Mouse (Mus musculus): ENCODE results near the gene Gimap4. TPM values are rescaled to one million over a fixed set of nuclear protein-coding genes. Genes with fewer than 3 reads are reported as not detected.

Gimap4 gene
- total RNA-seq, 2 experiments from 2014 or later: 2.7 to 4.5 TPM

Other genes starting within 250 kb of the Gimap4 start
- 1.9 and 7.3 TPM in 2 replicates for gene Zfp467, start 238.7 kb upstream of the Gimap4 start, total RNA-seq (2015; ENCODE audit: low replicate concordance)
- not detected in 2 replicates for gene Zfp467, start 238.7 kb upstream of the Gimap4 start, total RNA-seq (2017; ENCODE audit: low replicate concordance)
- not detected in 2 replicates for gene Sspo, start 236.3 kb upstream of the Gimap4 start, total RNA-seq (2015; ENCODE audit: low replicate concordance)
- not detected in 2 replicates for gene Sspo, start 236.3 kb upstream of the Gimap4 start, total RNA-seq (2017; ENCODE audit: low replicate concordance)
- not detected in 2 replicates for gene Atp6v0e2, start 146.9 kb upstream of the Gimap4 start, total RNA-seq (2015; ENCODE audit: low replicate concordance)
- gene Atp6v0e2, start 146.9 kb upstream of the Gimap4 start, total RNA-seq (2017; ENCODE audit: low replicate concordance): not detected in 2 replicates
- gene Lrrc61, start 129.8 kb upstream of the Gimap4 start, total RNA-seq (2015; ENCODE audit: low replicate concordance): 2.3 and 8.4 TPM in 2 replicates
- gene Lrrc61, start 129.8 kb upstream of the Gimap4 start, total RNA-seq (2017; ENCODE audit: low replicate concordance): 0.94 and 10.3 TPM in 2 replicates
- not detected in 2 replicates for gene Rarres2, start 111.8 kb upstream of the Gimap4 start, total RNA-seq (2015; ENCODE audit: low replicate concordance)
- not detected in 2 replicates for gene Rarres2, start 111.8 kb upstream of the Gimap4 start, total RNA-seq (2017; ENCODE audit: low replicate concordance)
- gene Gm45021, start 94.9 kb upstream of the Gimap4 start, total RNA-seq (2015; ENCODE audit: low replicate concordance): not detected in 2 replicates
- gene Gm45021, start 94.9 kb upstream of the Gimap4 start, total RNA-seq (2017; ENCODE audit: low replicate concordance): not detected in 2 replicates
- gene Repin1, start 90.7 kb upstream of the Gimap4 start, total RNA-seq (2015; ENCODE audit: low replicate concordance): 2.3 TPM in 2 replicates
- 3.9 TPM in 1 of 2 replicates, not detected in the other for gene Repin1, start 90.7 kb upstream of the Gimap4 start, total RNA-seq (2017; ENCODE audit: low replicate concordance)
- not detected in 2 replicates for gene Gm44965, start 90.6 kb upstream of the Gimap4 start, total RNA-seq (2015; ENCODE audit: low replicate concordance)
- gene Gm44965, start 90.6 kb upstream of the Gimap4 start, total RNA-seq (2017; ENCODE audit: low replicate concordance): not detected in 2 replicates
- gene Zfp775, start 82.5 kb upstream of the Gimap4 start, total RNA-seq (2015; ENCODE audit: low replicate concordance): 0.42 TPM in 1 of 2 replicates, not detected in the other
- gene Zfp775, start 82.5 kb upstream of the Gimap4 start, total RNA-seq (2017; ENCODE audit: low replicate concordance): 0.17 and 0.28 TPM in 2 replicates
- not detected in 2 replicates for gene AI854703, start 57.8 kb upstream of the Gimap4 start, total RNA-seq (2015; ENCODE audit: low replicate concordance)
- gene AI854703, start 57.8 kb upstream of the Gimap4 start, total RNA-seq (2017; ENCODE audit: low replicate concordance): not detected in 2 replicates
- gene Gimap8, start 37.3 kb upstream of the Gimap4 start, total RNA-seq (2015; ENCODE audit: low replicate concordance): 1.0 TPM in 1 of 2 replicates, not detected in the other
- gene Gimap8, start 37.3 kb upstream of the Gimap4 start, total RNA-seq (2017; ENCODE audit: low replicate concordance): 0.26 and 2.5 TPM in 2 replicates
- gene Gimap9, start 8.4 kb upstream of the Gimap4 start, total RNA-seq (2015; ENCODE audit: low replicate concordance): 6.3 and 12.1 TPM in 2 replicates
- gene Gimap9, start 8.4 kb upstream of the Gimap4 start, total RNA-seq (2017; ENCODE audit: low replicate concordance): 4.7 and 5.9 TPM in 2 replicates
- gene Gimap6, start 23.7 kb downstream of the Gimap4 start, total RNA-seq (2015; ENCODE audit: low replicate concordance): 0.58 and 6.5 TPM in 2 replicates
- 4.2 and 7.2 TPM in 2 replicates for gene Gimap6, start 23.7 kb downstream of the Gimap4 start, total RNA-seq (2017; ENCODE audit: low replicate concordance)
- gene Gm28053, start 34.1 kb downstream of the Gimap4 start, total RNA-seq (2015; ENCODE audit: low replicate concordance): not detected in 2 replicates
- 1.8 TPM in 1 of 2 replicates, not detected in the other for gene Gm28053, start 34.1 kb downstream of the Gimap4 start, total RNA-seq (2017; ENCODE audit: low replicate concordance)
- not detected in 2 replicates for gene Gimap7, start 34.1 kb downstream of the Gimap4 start, total RNA-seq (2015; ENCODE audit: low replicate concordance)
- gene Gimap7, start 34.1 kb downstream of the Gimap4 start, total RNA-seq (2017; ENCODE audit: low replicate concordance): 2.6 TPM in 1 of 2 replicates, not detected in the other
- gene Gimap1, start 54.5 kb downstream of the Gimap4 start, total RNA-seq (2015; ENCODE audit: low replicate concordance): 5.0 TPM in 1 of 2 replicates, not detected in the other
- gene Gimap1, start 54.5 kb downstream of the Gimap4 start, total RNA-seq (2017; ENCODE audit: low replicate concordance): 0.17 and 1.1 TPM in 2 replicates
- gene Gimap5, start 61.6 kb downstream of the Gimap4 start, total RNA-seq (2015; ENCODE audit: low replicate concordance): 4.4 TPM in 1 of 2 replicates, not detected in the other
- gene Gimap5, start 61.6 kb downstream of the Gimap4 start, total RNA-seq (2017; ENCODE audit: low replicate concordance): 2.6 and 6.8 TPM in 2 replicates
- gene Gimap3, start 86.3 kb downstream of the Gimap4 start, total RNA-seq (2015; ENCODE audit: low replicate concordance): 2.1 TPM in 1 of 2 replicates, not detected in the other
- gene Gimap3, start 86.3 kb downstream of the Gimap4 start, total RNA-seq (2017; ENCODE audit: low replicate concordance): 1.1 and 2.0 TPM in 2 replicates
- 10.4 and 12.7 TPM in 2 replicates for gene Tmem176a, start 156.4 kb downstream of the Gimap4 start, total RNA-seq (2015; ENCODE audit: low replicate concordance)
- gene Tmem176a, start 156.4 kb downstream of the Gimap4 start, total RNA-seq (2017; ENCODE audit: low replicate concordance): 1.4 and 3.2 TPM in 2 replicates
- 11.5 and 22.5 TPM in 2 replicates for gene Tmem176b, start 156.9 kb downstream of the Gimap4 start, total RNA-seq (2015; ENCODE audit: low replicate concordance)
- 5.7 and 25.1 TPM in 2 replicates for gene Tmem176b, start 156.9 kb downstream of the Gimap4 start, total RNA-seq (2017; ENCODE audit: low replicate concordance)
- gene Aoc1, start 188.3 kb downstream of the Gimap4 start, total RNA-seq (2015; ENCODE audit: low replicate concordance): not detected in 2 replicates
- gene Aoc1, start 188.3 kb downstream of the Gimap4 start, total RNA-seq (2017; ENCODE audit: low replicate concordance): not detected in 2 replicates
- not detected in 2 replicates for gene 1600015I10Rik, start 245.3 kb downstream of the Gimap4 start, total RNA-seq (2015; ENCODE audit: low replicate concordance)
- not detected in 2 replicates for gene 1600015I10Rik, start 245.3 kb downstream of the Gimap4 start, total RNA-seq (2017; ENCODE audit: low replicate concordance)

All from erythroblast, adult 5-6 weeks (primary cell).